Mouse (Mus musculus): ENCODE data around the gene Rreb1. TPM values are rescaled to one million over a fixed set of nuclear protein-coding genes. Genes with fewer than 3 reads are reported as not detected.

Rreb1 gene
- total and polyA plus RNA-seq, 3 experiments = 8.1 to 34.0 TPM; not detected in 1

GRCm38 (mm10) chr13:37773476-37773875 is 4.7 kb upstream of the Rreb1 start:
- Histone ChIP-seq H3K36me3 (ENCODE audit: control insufficient read depth in 1 of 2, insufficient read depth in 2 of 2, low read length in 2 of 2) (peaks cover 0 to 14% of the 10 kb centered on the region in 2 experiments; a peak in 2 of 4 replicates), H3K27me3 (ENCODE audit: control insufficient read depth in 1 of 2, insufficient read depth in 2 of 2, low read length in 2 of 2) (no peaks in the 10 kb centered on the region), H3K9ac (ENCODE audit: control insufficient read depth, low read depth, low read length, poor library complexity, severe bottlenecking) (no peak overlapping the region), H3K4me3 (ENCODE audit: control insufficient read depth in 1 of 2, insufficient read depth in 1 of 2, low read depth in 2 of 2, low read length in 2 of 2) (no peak overlapping the region), H3K27ac (ENCODE audit: control insufficient read depth, low read depth, low read length) (no peak overlapping the region), H3K79me2 (ENCODE audit: control insufficient read depth, insufficient read depth, low read length, poor library complexity) (peaks cover 4% of the 10 kb centered on the region), H3K9me3 (replicated peaks; ENCODE audit: insufficient read depth, low read length) (no peaks in the 10 kb centered on the region), H3K4me1 (ENCODE audit: control insufficient read depth in 1 of 2, insufficient read depth in 2 of 2, low read length in 2 of 2) (peaks cover 7 to 10% of the 10 kb centered on the region in 2 experiments)
- no peak for TF ChIP-seq ZMIZ1 (IDR thresholded peaks at IDR 0.05; ENCODE audit: low read depth, low read length)
- TF ChIP-seq UBTF (IDR thresholded peaks at IDR 0.05; ENCODE audit: borderline replicate concordance, insufficient read depth, low read depth, low read length) = no peak
- TF ChIP-seq SIN3A (IDR thresholded peaks at IDR 0.05; ENCODE audit: low read length) = no peak
- DNase-seq (ENCODE audit: low read depth, low spot score) = no peak

GRCm38 (mm10) chr13:37776675-37777074 is 1.5 kb upstream of the Rreb1 start:
- H3K4me1 ChIP-seq (ENCODE audit: control insufficient read depth in 1 of 2, insufficient read depth in 2 of 2, low read length in 2 of 2) = peaks cover 7 to 13% of the 10 kb centered on the region in 2 experiments

GRCm38 (mm10) chr13:37777351-37778146 is 651 bp upstream of the Rreb1 start:
- peak overlapping the region; percentile 68 to 83 for H3K4me3 ChIP-seq (ENCODE audit: control insufficient read depth in 1 of 2, insufficient read depth in 1 of 2, low read depth in 2 of 2, low read length in 2 of 2)
- H3K79me2 ChIP-seq (ENCODE audit: control insufficient read depth, insufficient read depth, low read length, poor library complexity) = peaks cover 9% of the 10 kb centered on the region
- peak overlapping the region; percentile 81 for H3K27ac ChIP-seq (ENCODE audit: control insufficient read depth, low read depth, low read length)
- no peaks in the 10 kb centered on the region for H3K9me3 ChIP-seq (replicated peaks; ENCODE audit: insufficient read depth, low read length)
- H3K4me1 ChIP-seq (ENCODE audit: control insufficient read depth in 1 of 2, insufficient read depth in 2 of 2, low read length in 2 of 2) = peaks cover 7 to 13% of the 10 kb centered on the region in 2 experiments
- no peaks in the 10 kb centered on the region for H3K27me3 ChIP-seq (ENCODE audit: control insufficient read depth in 1 of 2, insufficient read depth in 2 of 2, low read length in 2 of 2)
- peaks cover 0 to 21% of the 10 kb centered on the region in 2 experiments; a peak in 2 of 4 replicates for H3K36me3 ChIP-seq (ENCODE audit: control insufficient read depth in 1 of 2, insufficient read depth in 2 of 2, low read length in 2 of 2)
- H3K9ac ChIP-seq (ENCODE audit: control insufficient read depth, low read depth, low read length, poor library complexity, severe bottlenecking) = peak overlapping the region; percentile 85
- peak; percentile 93 for DNase-seq (ENCODE audit: low read depth, low spot score)
- peak; percentile 91 for TF ChIP-seq TAL1 (IDR thresholded peaks at IDR 0.05; ENCODE audit: low read length)
- TF ChIP-seq HCFC1 (IDR thresholded peaks at IDR 0.05; ENCODE audit: low read depth, low read length) = peak; percentile 30; the same call in 1 of the 2 replicates
- 0 out of 2 replicates have a peak, but pooled peaks have one; percentile 34 for TF ChIP-seq MYC (IDR thresholded peaks at IDR 0.05; ENCODE audit: low read depth, low read length)
- peak; percentile 75; the same call in 1 of the 2 replicates for TF ChIP-seq ETS1 (IDR thresholded peaks at IDR 0.05; ENCODE audit: low read depth, low read length)
- TF ChIP-seq E2F4 (IDR thresholded peaks at IDR 0.05; ENCODE audit: borderline replicate concordance, low read depth, low read length) = no peak
- no peak for TF ChIP-seq ZKSCAN1 (IDR thresholded peaks at IDR 0.05; ENCODE audit: low read depth, low read length)
- peak; percentile 40 to 72; a peak in 3 of 4 replicates for TF ChIP-seq POLR2A (IDR thresholded peaks at IDR 0.05; ENCODE audit: control insufficient read depth in 1 of 2, insufficient read depth in 1 of 2, low read depth in 1 of 2, low read length in 2 of 2, poor library complexity in 1 of 2)
- TF ChIP-seq CHD1 (IDR thresholded peaks at IDR 0.05; ENCODE audit: low read depth, low read length) = no peak
- TF ChIP-seq NELFE (IDR thresholded peaks at IDR 0.05; ENCODE audit: low read depth, low read length) = peak; percentile 60
- TF ChIP-seq MAZ (IDR thresholded peaks at IDR 0.05; ENCODE audit: low read depth, low read length) = 0 out of 2 replicates have a peak, but pooled peaks have one; percentile 51
- no peak for TF ChIP-seq GABPA (IDR thresholded peaks at IDR 0.05; ENCODE audit: low read depth, low read length)
- TF ChIP-seq MEF2A (IDR thresholded peaks at IDR 0.05; ENCODE audit: extremely low read depth, insufficient replicate concordance, low read depth, low read length, poor library complexity, severe bottlenecking) = no peak
- TF ChIP-seq EP300 (IDR thresholded peaks at IDR 0.05; ENCODE audit: low read depth in 1 of 2, low read length in 2 of 2) = peak; percentile 77 to 83
- no peak for TF ChIP-seq MAX (IDR thresholded peaks at IDR 0.05; ENCODE audit: low read length)
- TF ChIP-seq NRF1 (IDR thresholded peaks at IDR 0.05; ENCODE audit: insufficient read depth, low read depth, low read length, poor library complexity, severe bottlenecking) = no peak

More at GRCm38 (mm10) chr13:37776675-37777074, 1.5 kb upstream of the Rreb1 start:
- Histone ChIP-seq H3K36me3 (ENCODE audit: control insufficient read depth in 1 of 2, insufficient read depth in 2 of 2, low read length in 2 of 2) (peaks cover 0 to 21% of the 10 kb centered on the region in 2 experiments; a peak in 2 of 4 replicates), H3K9ac (ENCODE audit: control insufficient read depth, low read depth, low read length, poor library complexity, severe bottlenecking) (peak overlapping the region; percentile 55), H3K27me3 (ENCODE audit: control insufficient read depth in 1 of 2, insufficient read depth in 2 of 2, low read length in 2 of 2) (no peaks in the 10 kb centered on the region), H3K27ac (ENCODE audit: control insufficient read depth, low read depth, low read length) (peak overlapping the region; percentile 81), H3K9me3 (replicated peaks; ENCODE audit: insufficient read depth, low read length) (no peaks in the 10 kb centered on the region), H3K79me2 (ENCODE audit: control insufficient read depth, insufficient read depth, low read length, poor library complexity) (peaks cover 9% of the 10 kb centered on the region), H3K4me3 (ENCODE audit: control insufficient read depth in 1 of 2, insufficient read depth in 1 of 2, low read depth in 2 of 2, low read length in 2 of 2) (peak overlapping the region; percentile 28 to 83)
- TF ChIP-seq HCFC1 (IDR thresholded peaks at IDR 0.05; ENCODE audit: low read depth, low read length) (no peak), MAFK (IDR thresholded peaks at IDR 0.05; ENCODE audit: borderline replicate concordance, low read depth, low read length) (peak; percentile 98), GATA1 (IDR thresholded peaks at IDR 0.05; ENCODE audit: low read depth, low read length) (peak; percentile 23; the same call in 1 of the 2 replicates), MYC (IDR thresholded peaks at IDR 0.05; ENCODE audit: low read depth, low read length) (peak; percentile 63; the same call in 1 of the 2 replicates), EP300 (IDR thresholded peaks at IDR 0.05; ENCODE audit: low read depth in 1 of 2, low read length in 2 of 2) (peak; percentile 34 to 60), JUND (IDR thresholded peaks at IDR 0.05; ENCODE audit: low read depth, low read length) (0 out of 2 replicates have a peak, but pooled peaks have one; percentile 39), ZNF384 (IDR thresholded peaks at IDR 0.05; ENCODE audit: low read depth, low read length) (peak; percentile 67), MXI1 (IDR thresholded peaks at IDR 0.05; ENCODE audit: low read depth, low read length) (0 out of 2 replicates have a peak, but pooled peaks have one; percentile 28), ETS1 (IDR thresholded peaks at IDR 0.05; ENCODE audit: low read depth, low read length) (peak; percentile 62; the same call in 1 of the 2 replicates), TAL1 (IDR thresholded peaks at IDR 0.05; ENCODE audit: low read length) (no peak), TCF12 (IDR thresholded peaks at IDR 0.05; ENCODE audit: low read depth, low read length) (no peak)
- DNase-seq (ENCODE audit: low read depth, low spot score) = peak; percentile 79
